Mouse (Mus musculus) testis, adult 2 months (tissue): ENCODE data around the gene Srsf1.

Experiments
- CTCF ChIP-seq: fragments of 200-500 bp; IDR thresholded peaks from 2 replicates; pipeline ENCODE4 v1.5.1; 2012; ENCODE audit warnings: low read depth, mild to moderate bottlenecking, inconsistent platforms, low read length, moderate library complexity; ENCODE audit not compliant: control insufficient read depth, insufficient read depth, insufficient replicate concordance
- POLR2A ChIP-seq: fragments of 200-500 bp; IDR thresholded peaks from 2 replicates; pipeline ENCODE4 v1.6.1; 2012; ENCODE audit warnings: low read depth, mild to moderate bottlenecking, inconsistent platforms, low read length, moderate library complexity; ENCODE audit not compliant: control insufficient read depth

DNA sequence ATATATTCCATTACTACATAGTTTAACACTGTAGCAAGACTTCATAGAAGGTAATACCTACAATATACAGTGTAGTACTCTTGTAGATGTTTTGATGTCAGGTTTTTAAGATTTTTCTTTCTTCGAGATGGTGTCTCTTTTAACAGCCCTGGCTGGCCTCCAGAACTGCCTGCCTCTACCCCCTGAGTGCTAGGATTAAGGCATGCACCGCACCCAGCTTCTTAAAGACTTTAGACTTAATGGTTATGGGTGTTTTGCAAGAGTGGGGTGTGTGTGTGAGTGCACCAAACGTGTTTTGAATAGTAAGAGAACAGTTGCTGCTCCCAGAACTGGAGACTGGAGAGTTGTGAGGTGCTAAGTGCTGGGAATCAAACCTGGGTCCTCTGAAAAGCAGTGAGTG is 6.6 kb downstream of the Srsf1 start:
- TF ChIP-seq CTCF (no peak), POLR2A (no peak)
